Mouse (Mus musculus) G1E (cell line): Measurements from ENCODE around the gene Fcer2a.

ENCODE experiments used
- GATA1 ChIP-seq: IDR thresholded peaks from 2 replicates; pipeline ENCODE4 v1.6.1; 2012; ENCODE audit warnings: borderline replicate concordance, low read length, inconsistent platforms, mixed read lengths
- GATA2 ChIP-seq: IDR thresholded peaks from 2 replicates; pipeline ENCODE4 v1.6.1; 2012; ENCODE audit warnings: low read depth, low read length, inconsistent platforms, borderline replicate concordance

GRCm38 (mm10) chr8:3721041-3721440, 27.1 kb upstream of the Fcer2a start:
- TF ChIP-seq GATA1 (no peak), GATA2 (no peak)
